Mouse (Mus musculus) liver, embryonic 13.5 days (tissue): Measurements from ENCODE around the gene Ppara. TPM values are rescaled to one million over a fixed set of nuclear protein-coding genes. Genes with fewer than 3 reads are reported as not detected.
A peak's percentile ranks its signal among the peaks of the same experiment; 100 is the strongest.

Source experiments
- ATAC-seq: fragments of 200-750 bp; cut with Nextera tagmentation; 2 replicates; pipeline ENCODE4 v1.8.0; 2017; ENCODE audit warnings: low read depth, mild to moderate bottlenecking, moderate number of reproducible peaks, moderate library complexity
- DNase-seq: peaks from one replicate; pipeline ENCODE4 v3.0.0; 2022
- H3K27ac ChIP-seq: fragments of 300-500 bp; sonication (generic); 2 replicates; pipeline ENCODE4 v1.5.1; 2015; ENCODE audit warnings: moderate library complexity, mild to moderate bottlenecking, inconsistent platforms
- H3K27me3 ChIP-seq: fragments of 300-500 bp; sonication (generic); 2 replicates; pipeline ENCODE4 v1.6.1; 2015; ENCODE audit warnings: mild to moderate bottlenecking, inconsistent platforms
- H3K36me3 ChIP-seq: fragments of 300-500 bp; sonication (generic); 2 replicates; pipeline ENCODE4 v1.6.1; 2015; ENCODE audit warnings: mild to moderate bottlenecking, inconsistent platforms
- H3K4me1 ChIP-seq: fragments of 300-500 bp; sonication (generic); replicated peaks from 2 replicates; pipeline ENCODE4 v1.6.1; 2015; ENCODE audit warnings: inconsistent platforms
- H3K4me2 ChIP-seq: fragments of 300-500 bp; sonication (generic); 2 replicates; pipeline ENCODE4 v1.6.1; 2015; ENCODE audit warnings: inconsistent platforms, mild to moderate bottlenecking, moderate library complexity
- H3K4me3 ChIP-seq: fragments of 300-500 bp; sonication (generic); replicated peaks from 2 replicates; pipeline ENCODE4 v1.5.1; 2015; ENCODE audit warnings: mild to moderate bottlenecking, inconsistent platforms
- H3K9ac ChIP-seq: fragments of 300-500 bp; sonication (generic); 2 replicates; pipeline ENCODE4 v1.6.1; 2015; ENCODE audit warnings: mild to moderate bottlenecking, inconsistent platforms
- H3K9me3 ChIP-seq: fragments of 300-500 bp; sonication (generic); replicated peaks from 2 replicates; pipeline ENCODE4 v1.6.1; 2016; ENCODE audit warnings: inconsistent platforms
- WGBS: fragments of 180-500 bp; shearing (Covaris S2); methylation state at CpG from one replicate; pipeline ENCODE4 v1.1.7; 2015; ENCODE audit not compliant: insufficient replicate concordance; 5-methylcytosine and 5-hydroxymethylcytosine counted together
- polyA plus RNA-seq: library from polyadenylated mRNA; unstranded; fragments of >200 nt; fragmentation: Nextera tagmentation; extraction: Ambion mirVana; gene quantifications from 2 replicates; pipeline ENCODE4 v1.2.1, GENCODE M21; 2015

Gene Ppara
- polyA plus RNA-seq, 1 experiment from 2014 or later: 7.5 TPM

DNA sequence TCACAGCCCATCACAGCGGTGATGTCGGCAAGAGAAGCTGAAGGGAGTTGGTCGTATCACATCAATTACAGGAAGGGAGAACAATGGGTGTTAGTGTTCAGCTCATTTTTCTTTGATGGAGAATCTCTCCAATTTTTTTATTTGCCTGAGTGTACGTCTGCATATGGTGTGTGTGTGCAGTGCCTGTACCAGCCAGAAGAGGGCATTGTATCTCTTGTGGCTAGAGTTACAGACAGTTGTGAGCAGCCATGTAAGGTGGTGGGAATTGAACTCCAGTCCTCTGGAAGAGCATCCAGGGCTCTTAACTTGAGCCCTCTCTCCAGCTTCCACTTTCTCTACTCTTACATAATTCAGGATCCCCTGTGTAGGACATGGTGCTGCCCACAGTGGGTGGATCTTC lies 48.4 kb downstream of the Ppara start:
- no peak for DNase-seq
- Histone ChIP-seq H3K36me3 (no peaks in the 10 kb centered on the region), H3K27ac (no peak overlapping the region), H3K9ac (no peak overlapping the region), H3K4me2 (no peak overlapping the region), H3K4me1 (peaks cover 8% of the 10 kb centered on the region; the same call in 1 of the 2 replicates), H3K9me3 (no peaks in the 10 kb centered on the region), H3K27me3 (no peaks in the 10 kb centered on the region), H3K4me3 (no peak overlapping the region)
- no peak for ATAC-seq
- WGBS: 77% methylated on average over 4 of the region's 4 CpGs

DNA sequence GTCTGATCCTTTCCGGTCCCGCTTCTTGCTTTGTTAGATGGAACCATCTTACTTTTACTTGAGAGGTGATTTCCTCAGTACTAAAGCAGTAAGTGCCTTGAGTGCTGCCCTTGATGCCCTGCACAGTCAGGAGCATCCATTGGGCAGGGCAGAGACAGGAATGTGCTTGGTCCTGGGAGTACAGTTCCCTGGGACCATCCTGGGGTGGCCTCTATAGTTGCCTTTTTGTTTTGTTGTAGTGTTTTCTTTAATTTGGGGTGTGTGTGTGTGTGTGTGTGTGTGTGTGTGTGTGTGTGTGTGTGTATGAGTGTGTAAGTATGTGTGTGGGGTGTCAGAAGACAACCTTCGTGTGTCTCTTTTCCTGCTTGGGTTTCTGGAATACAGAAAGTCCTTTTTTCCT lies 49.6 kb downstream of the Ppara start:
- Histone ChIP-seq H3K27ac (no peak overlapping the region), H3K4me2 (no peak overlapping the region), H3K36me3 (no peaks in the 10 kb centered on the region), H3K9ac (no peak overlapping the region), H3K27me3 (no peaks in the 10 kb centered on the region), H3K4me1 (peaks cover 8% of the 10 kb centered on the region; the same call in 1 of the 2 replicates), H3K4me3 (no peak overlapping the region), H3K9me3 (no peaks in the 10 kb centered on the region)
- no peak for DNase-seq
- 78% methylated on average over 3 of the region's 3 CpGs for WGBS
- no peak for ATAC-seq

DNA sequence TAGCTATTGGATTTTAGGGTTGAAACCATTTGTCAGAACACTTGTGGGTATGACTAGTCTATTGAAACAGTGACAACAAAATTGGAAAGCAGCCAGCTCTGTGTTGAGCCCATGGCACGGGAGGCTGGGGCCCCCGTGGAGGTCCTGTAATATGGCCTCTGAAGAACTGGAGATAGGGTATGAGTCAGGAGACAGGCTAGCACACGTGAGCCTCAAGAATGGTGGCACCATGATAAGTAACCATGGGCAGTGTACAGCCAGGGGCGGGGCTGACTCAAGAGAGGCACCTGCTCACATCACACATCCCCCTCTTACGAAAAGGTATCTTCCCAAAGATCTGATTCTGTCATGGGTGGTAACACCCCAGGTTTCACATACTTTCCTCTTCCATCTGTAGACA lies 51.9 kb downstream of the Ppara start:
- DNase-seq: no peak
- ATAC-seq: 0 out of 2 replicates have a peak, but pooled peaks have one; percentile 48
- Histone ChIP-seq H3K9me3 (no peaks in the 10 kb centered on the region), H3K9ac (no peak overlapping the region), H3K27ac (peak overlapping the region; percentile 55; the same call in 1 of the 2 replicates), H3K27me3 (no peaks in the 10 kb centered on the region), H3K4me3 (no peak overlapping the region), H3K4me1 (peaks cover 8% of the 10 kb centered on the region; the same call in 1 of the 2 replicates), H3K36me3 (no peaks in the 10 kb centered on the region), H3K4me2 (no peak overlapping the region)
- WGBS: 34% methylated on average over 5 of the region's 5 CpGs

DNA sequence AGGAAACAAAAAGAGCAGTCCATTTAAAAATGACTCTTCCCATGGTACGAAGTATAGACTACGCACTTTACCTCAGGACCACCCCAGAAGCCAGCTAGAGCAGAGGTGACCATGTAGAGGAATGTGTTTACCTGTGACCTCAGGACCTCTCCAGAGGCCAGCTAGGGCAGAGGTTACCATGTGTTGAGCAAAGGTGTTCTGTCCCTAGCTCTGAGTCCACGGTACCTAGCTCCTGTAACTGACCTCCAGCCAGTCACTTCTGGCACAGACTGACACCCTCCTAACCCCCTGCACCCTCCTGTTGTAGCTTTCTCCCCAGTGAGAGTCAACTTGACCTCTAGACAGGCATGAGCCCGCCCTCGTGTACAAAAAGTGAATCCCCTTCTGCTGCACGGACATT lies 52.7 kb downstream of the Ppara start:
- H3K9me3 ChIP-seq: no peaks in the 10 kb centered on the region
- H3K4me3 ChIP-seq: no peak overlapping the region
- peak; percentile 73 for ATAC-seq
- peaks cover 8% of the 10 kb centered on the region; the same call in 1 of the 2 replicates for H3K4me1 ChIP-seq
- no peaks in the 10 kb centered on the region for H3K27me3 ChIP-seq
- peak overlapping the region; percentile 55; the same call in 1 of the 2 replicates for H3K27ac ChIP-seq
- H3K9ac ChIP-seq: no peak overlapping the region
- H3K36me3 ChIP-seq: no peaks in the 10 kb centered on the region
- no peak for DNase-seq
- WGBS: 71% methylated on average over 6 of the region's 6 CpGs
- no peak overlapping the region for H3K4me2 ChIP-seq

DNA sequence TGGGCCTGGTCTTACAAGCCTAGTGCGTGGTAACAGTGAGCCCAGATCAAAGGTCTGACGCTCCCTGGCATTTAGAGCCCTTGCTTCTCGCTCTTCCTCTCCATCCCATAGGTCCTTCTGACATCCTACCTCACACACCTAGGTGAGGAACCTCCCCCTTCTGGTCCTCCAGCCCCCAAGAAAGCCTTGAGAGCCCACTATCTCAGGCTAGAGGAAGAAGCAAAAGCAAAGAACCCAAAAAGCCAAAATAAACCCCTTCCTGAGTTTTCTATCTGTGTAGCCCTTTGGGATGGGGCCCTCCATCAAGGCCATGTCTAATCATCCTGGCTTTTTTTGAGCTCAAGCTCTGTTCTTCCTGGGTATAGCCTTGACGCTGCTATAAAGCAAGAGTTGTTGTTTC lies 53.3 kb downstream of the Ppara start:
- Histone ChIP-seq H3K4me2 (no peak overlapping the region), H3K4me3 (no peak overlapping the region), H3K9ac (no peak overlapping the region), H3K27me3 (no peaks in the 10 kb centered on the region), H3K36me3 (no peaks in the 10 kb centered on the region), H3K4me1 (peaks cover 8% of the 10 kb centered on the region; the same call in 1 of the 2 replicates), H3K9me3 (no peaks in the 10 kb centered on the region), H3K27ac (no peak overlapping the region)
- 69% methylated on average over 4 of the region's 4 CpGs for WGBS
- ATAC-seq: no peak
- DNase-seq: no peak

DNA sequence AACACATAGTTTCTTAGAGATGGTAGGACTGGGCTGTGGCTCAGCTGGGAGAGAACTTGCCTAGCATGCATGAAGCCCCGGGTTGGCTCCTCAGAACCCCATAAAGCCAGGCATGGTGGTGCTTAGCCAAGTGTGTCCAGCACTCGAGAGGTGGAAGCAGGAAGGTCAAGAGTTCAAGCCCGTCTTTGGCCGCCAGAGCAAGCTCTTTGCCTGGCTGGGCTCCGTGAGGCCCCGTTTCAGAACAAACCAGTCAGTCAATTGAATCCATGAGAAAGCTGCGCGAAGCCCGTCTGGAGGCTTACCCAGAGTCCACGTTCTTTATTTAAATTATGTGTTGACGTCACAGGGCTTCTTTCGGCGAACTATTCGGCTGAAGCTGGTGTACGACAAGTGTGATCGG lies 53.9 kb downstream of the Ppara start:
- no peaks in the 10 kb centered on the region for H3K27me3 ChIP-seq
- no peak overlapping the region for H3K27ac ChIP-seq
- H3K36me3 ChIP-seq: no peaks in the 10 kb centered on the region
- peaks cover 8% of the 10 kb centered on the region; the same call in 1 of the 2 replicates for H3K4me1 ChIP-seq
- WGBS: 75% methylated on average over 16 of the region's 16 CpGs
- H3K4me3 ChIP-seq: no peak overlapping the region
- DNase-seq: no peak
- no peak overlapping the region for H3K4me2 ChIP-seq
- H3K9ac ChIP-seq: no peak overlapping the region
- H3K9me3 ChIP-seq: no peaks in the 10 kb centered on the region
- ATAC-seq: no peak

DNA sequence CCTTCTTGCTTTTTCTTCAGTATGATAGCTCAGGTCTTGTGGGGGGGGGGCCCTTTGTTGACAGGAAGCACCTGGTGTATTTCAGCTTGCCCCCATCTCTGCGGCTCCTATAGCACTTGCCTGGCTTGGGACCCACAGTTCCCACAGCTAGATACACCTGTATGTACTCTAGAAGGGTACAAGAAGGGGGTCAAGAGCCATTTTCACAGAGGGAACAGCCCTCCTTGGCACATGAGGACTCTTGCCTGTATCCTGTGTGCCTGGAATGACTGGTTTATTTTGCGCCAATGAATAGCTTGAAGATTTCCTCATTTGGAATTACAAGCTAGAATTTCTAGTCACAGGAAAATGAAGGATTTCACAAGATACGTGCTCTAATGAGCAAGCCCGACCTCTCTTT lies 56.7 kb downstream of the Ppara start:
- Histone ChIP-seq H3K27ac (no peak overlapping the region), H3K9ac (no peak overlapping the region), H3K9me3 (no peaks in the 10 kb centered on the region), H3K36me3 (0 out of 2 replicates have a peak, but pooled peaks cover 4% of the 10 kb centered on the region), H3K4me3 (no peak overlapping the region), H3K27me3 (no peaks in the 10 kb centered on the region), H3K4me2 (no peak overlapping the region), H3K4me1 (peaks cover 8% of the 10 kb centered on the region; the same call in 1 of the 2 replicates)
- ATAC-seq: no peak
- WGBS: 69% methylated on average over 4 of the region's 4 CpGs
- no peak for DNase-seq

DNA sequence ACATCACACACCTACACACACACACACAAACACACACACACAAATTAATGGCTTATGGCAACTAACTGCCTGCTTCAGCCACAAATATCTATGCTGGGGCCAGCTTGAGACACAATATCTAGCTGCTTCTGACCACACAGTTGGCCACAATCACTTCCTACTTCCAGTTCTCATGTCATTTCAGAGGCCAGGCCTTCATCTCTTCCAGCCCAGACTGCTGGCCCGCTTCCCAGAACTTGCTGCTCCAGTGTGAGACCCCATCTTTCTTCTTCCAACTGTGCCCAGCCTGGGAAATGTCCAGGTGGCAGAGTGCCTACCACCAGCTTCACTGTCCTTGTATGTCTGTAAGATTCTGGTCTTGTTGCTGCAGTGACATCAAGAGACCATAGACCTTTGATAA lies 58.0 kb downstream of the Ppara start:
- no peak overlapping the region for H3K27ac ChIP-seq
- H3K9me3 ChIP-seq: no peaks in the 10 kb centered on the region
- H3K4me2 ChIP-seq: no peak overlapping the region
- ATAC-seq (no peak), DNase-seq (no peak)
- H3K4me3 ChIP-seq: no peak overlapping the region
- 0 out of 2 replicates have a peak, but pooled peaks cover 4% of the 10 kb centered on the region for H3K36me3 ChIP-seq
- H3K27me3 ChIP-seq: no peaks in the 10 kb centered on the region
- no peak overlapping the region for H3K9ac ChIP-seq
- H3K4me1 ChIP-seq: no peaks in the 10 kb centered on the region
- WGBS: 30% methylated on average over 1 of the region's 1 CpGs

DNA sequence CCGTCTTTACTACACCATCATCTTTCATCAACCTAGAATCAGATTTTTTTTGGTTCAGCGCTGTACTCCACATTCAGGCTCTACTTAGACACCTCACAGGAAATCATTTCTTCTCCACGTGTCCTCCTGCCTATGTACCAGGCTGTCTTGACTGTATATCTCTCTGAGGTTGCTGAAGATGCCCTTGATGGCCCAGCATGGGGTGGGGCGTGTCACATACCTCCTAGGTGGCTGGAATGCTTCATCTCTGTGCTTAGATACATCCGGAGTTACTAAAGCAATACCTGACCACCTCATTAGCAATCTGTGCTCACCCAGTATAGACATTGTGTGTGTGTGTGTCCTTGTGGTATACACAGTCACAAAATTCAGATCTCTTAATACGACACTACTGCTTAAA lies 60.7 kb downstream of the Ppara start:
- no peaks in the 10 kb centered on the region for H3K9me3 ChIP-seq
- H3K27me3 ChIP-seq: no peaks in the 10 kb centered on the region
- no peak overlapping the region for H3K4me3 ChIP-seq
- DNase-seq (no peak), ATAC-seq (no peak)
- H3K4me1 ChIP-seq: no peaks in the 10 kb centered on the region
- H3K36me3 ChIP-seq: peaks cover 12% of the 10 kb centered on the region
- H3K4me2 ChIP-seq: no peak overlapping the region
- H3K27ac ChIP-seq: no peak overlapping the region
- WGBS: 48% methylated on average over 6 of the region's 6 CpGs
- H3K9ac ChIP-seq: no peak overlapping the region

DNA sequence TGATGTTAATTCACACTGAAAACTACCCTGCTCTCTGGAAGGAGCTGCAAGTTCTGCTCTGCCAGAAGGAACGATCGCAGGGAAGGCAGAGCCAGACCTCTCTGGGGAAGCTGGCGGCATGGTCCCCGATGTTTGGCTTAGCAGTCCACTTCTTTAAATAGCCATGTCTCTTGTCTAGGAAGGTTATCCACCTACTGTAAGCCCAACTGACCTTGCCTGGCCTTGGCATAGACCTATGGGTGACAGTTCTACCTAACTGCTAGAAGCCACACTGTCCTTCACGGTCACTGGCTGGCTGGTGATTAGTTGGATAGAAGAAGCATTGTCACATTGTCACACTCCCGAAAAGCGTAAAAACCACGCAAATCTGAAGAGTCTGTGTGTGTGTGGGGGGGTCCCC lies 63.9 kb downstream of the Ppara start:
- WGBS: 80% methylated on average over 8 of the region's 8 CpGs
- no peaks in the 10 kb centered on the region for H3K27me3 ChIP-seq
- DNase-seq: no peak
- H3K9ac ChIP-seq: no peak overlapping the region
- no peak overlapping the region for H3K4me2 ChIP-seq
- no peaks in the 10 kb centered on the region for H3K4me1 ChIP-seq
- peaks cover 12% of the 10 kb centered on the region for H3K36me3 ChIP-seq
- no peaks in the 10 kb centered on the region for H3K9me3 ChIP-seq
- no peak overlapping the region for H3K4me3 ChIP-seq
- no peak overlapping the region for H3K27ac ChIP-seq
- ATAC-seq: no peak

DNA sequence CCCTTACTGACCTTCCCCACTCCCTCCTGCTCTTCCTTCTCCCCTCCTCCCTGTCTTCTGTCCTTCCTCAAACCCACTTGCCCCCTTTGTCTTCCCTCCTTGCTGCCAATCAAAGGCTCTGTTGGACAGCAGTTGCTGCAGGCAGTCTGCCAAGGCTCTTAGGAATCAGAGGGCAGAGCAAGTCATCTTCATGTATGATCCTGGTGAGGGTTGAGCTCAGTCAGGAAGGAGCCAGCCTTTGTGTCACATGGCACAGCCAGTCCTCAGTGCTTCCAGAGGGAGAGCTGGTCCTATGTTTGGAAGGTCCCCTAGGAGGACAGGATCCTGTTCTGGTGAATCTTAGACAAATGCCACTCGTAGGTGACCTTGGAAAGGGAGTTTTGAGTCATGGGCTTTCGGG lies 68.1 kb downstream of the Ppara start:
- Histone ChIP-seq H3K4me2 (no peak overlapping the region), H3K9ac (no peak overlapping the region), H3K9me3 (no peaks in the 10 kb centered on the region), H3K36me3 (peaks cover 8% of the 10 kb centered on the region), H3K27me3 (no peaks in the 10 kb centered on the region), H3K27ac (no peak overlapping the region), H3K4me1 (no peaks in the 10 kb centered on the region), H3K4me3 (no peak overlapping the region)
- WGBS: 57% methylated on average over 2 of the region's 2 CpGs
- ATAC-seq (no peak), DNase-seq (no peak)

DNA sequence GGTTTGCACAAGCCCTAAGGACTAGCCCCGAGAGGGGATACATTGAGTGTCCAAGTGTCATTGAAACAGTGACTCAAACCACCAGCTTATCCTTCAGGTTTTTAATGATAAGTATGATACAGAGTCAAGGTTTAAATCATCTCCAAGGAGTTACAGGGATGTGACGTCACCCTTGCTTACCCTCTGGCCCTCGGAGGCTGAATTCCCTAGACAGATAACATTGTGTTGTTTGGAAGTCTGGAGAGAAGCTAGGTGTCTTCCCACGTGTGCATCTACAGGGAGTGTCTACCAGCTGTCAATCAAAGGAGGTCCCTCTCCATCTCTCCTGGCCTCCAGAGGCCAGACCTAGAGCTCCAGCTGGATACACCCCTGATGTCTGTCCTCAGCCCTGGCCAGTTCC lies 72.1 kb downstream of the Ppara start:
- H3K4me2 ChIP-seq: no peak overlapping the region
- DNase-seq (no peak), ATAC-seq (no peak)
- H3K4me1 ChIP-seq: peaks cover 26% of the 10 kb centered on the region
- H3K27ac ChIP-seq: no peak overlapping the region
- no peaks in the 10 kb centered on the region for H3K9me3 ChIP-seq
- no peak overlapping the region for H3K9ac ChIP-seq
- WGBS: 61% methylated on average over 4 of the region's 4 CpGs
- no peaks in the 10 kb centered on the region for H3K27me3 ChIP-seq
- no peak overlapping the region for H3K4me3 ChIP-seq
- H3K36me3 ChIP-seq: no peaks in the 10 kb centered on the region
